Mouse (Mus musculus): ENCODE data around the gene Ccdc157. TPM values are rescaled to one million over a fixed set of nuclear protein-coding genes. Genes with fewer than 3 reads are reported as not detected.

Gene Ccdc157
- polyA plus RNA-seq, 1 experiment: 19.0 TPM

GRCm38 (mm10) chr11:4101851-4102250 lies 58.2 kb downstream of the Ccdc157 start:
- Histone ChIP-seq H3K4me3 (ENCODE audit: insufficient read depth, low read length) (no peak overlapping the region), H3K27ac (ENCODE audit: insufficient read depth, low read length) (no peak overlapping the region), H3K4me1 (ENCODE audit: control insufficient read depth, insufficient read depth, low read length) (peaks cover 21% of the 10 kb centered on the region)
- TF ChIP-seq POLR2A (IDR thresholded peaks at IDR 0.05; ENCODE audit: extremely low read depth, insufficient read depth, low read length) (no peak), CTCF (IDR thresholded peaks at IDR 0.05; ENCODE audit: extremely low read depth, insufficient read depth, low read length) (no peak)

- Histone ChIP-seq H3K27ac (ENCODE audit: insufficient read depth, low read length) (peak overlapping the region; percentile 72), H3K4me3 (ENCODE audit: insufficient read depth, low read length) (no peak overlapping the region), H3K4me1 (ENCODE audit: control insufficient read depth, insufficient read depth, low read length) (peaks cover 9% of the 10 kb centered on the region)
- no peak for TF ChIP-seq CTCF (IDR thresholded peaks at IDR 0.05; ENCODE audit: extremely low read depth, insufficient read depth, low read length)
- TF ChIP-seq POLR2A (IDR thresholded peaks at IDR 0.05; ENCODE audit: extremely low read depth, insufficient read depth, low read length): no peak
Observed at GRCm38 (mm10) chr11:4099447-4099846, 60.6 kb downstream of the Ccdc157 start.

GRCm38 (mm10) chr11:4098816-4099215 lies 61.3 kb downstream of the Ccdc157 start:
- H3K4me3 ChIP-seq (ENCODE audit: insufficient read depth, low read length): no peak overlapping the region
- TF ChIP-seq CTCF (IDR thresholded peaks at IDR 0.05; ENCODE audit: extremely low read depth, insufficient read depth, low read length): no peak
- no peak for TF ChIP-seq POLR2A (IDR thresholded peaks at IDR 0.05; ENCODE audit: extremely low read depth, insufficient read depth, low read length)
- peaks cover 9% of the 10 kb centered on the region for H3K4me1 ChIP-seq (ENCODE audit: control insufficient read depth, insufficient read depth, low read length)
- H3K27ac ChIP-seq (ENCODE audit: insufficient read depth, low read length): peak overlapping the region; percentile 36; the same call in 1 of the 2 replicates

- TF ChIP-seq CTCF (IDR thresholded peaks at IDR 0.05; ENCODE audit: extremely low read depth, insufficient read depth, low read length) (0 out of 2 replicates have a peak, but pooled peaks have one; percentile 11), POLR2A (IDR thresholded peaks at IDR 0.05; ENCODE audit: extremely low read depth, insufficient read depth, low read length) (no peak)
- H3K4me3 ChIP-seq (ENCODE audit: insufficient read depth, low read length): no peak overlapping the region
- H3K27ac ChIP-seq (ENCODE audit: insufficient read depth, low read length): no peak overlapping the region
- peaks cover 9% of the 10 kb centered on the region for H3K4me1 ChIP-seq (ENCODE audit: control insufficient read depth, insufficient read depth, low read length)
Observed at GRCm38 (mm10) chr11:4098120-4098519, 62.0 kb downstream of the Ccdc157 start.

GRCm38 (mm10) chr11:4097091-4097621 lies 62.9 kb downstream of the Ccdc157 start:
- Histone ChIP-seq H3K27ac (ENCODE audit: insufficient read depth, low read length) (peak overlapping the region; percentile 59), H3K4me1 (ENCODE audit: control insufficient read depth, insufficient read depth, low read length) (peaks cover 9% of the 10 kb centered on the region), H3K4me3 (ENCODE audit: insufficient read depth, low read length) (peak overlapping the region; percentile 88)
- TF ChIP-seq POLR2A (IDR thresholded peaks at IDR 0.05; ENCODE audit: extremely low read depth, insufficient read depth, low read length): no peak
- TF ChIP-seq CTCF (IDR thresholded peaks at IDR 0.05; ENCODE audit: extremely low read depth, insufficient read depth, low read length): no peak

GRCm38 (mm10) chr11:4096054-4096984 lies 63.8 kb downstream of the Ccdc157 start:
- Histone ChIP-seq H3K27ac (ENCODE audit: insufficient read depth, low read length) (peak overlapping the region; percentile 59), H3K4me3 (ENCODE audit: insufficient read depth, low read length) (peak overlapping the region; percentile 88), H3K4me1 (ENCODE audit: control insufficient read depth, insufficient read depth, low read length) (peaks cover 9% of the 10 kb centered on the region)
- TF ChIP-seq CTCF (IDR thresholded peaks at IDR 0.05; ENCODE audit: extremely low read depth, insufficient read depth, low read length) (no peak), POLR2A (IDR thresholded peaks at IDR 0.05; ENCODE audit: extremely low read depth, insufficient read depth, low read length) (peak; percentile 99)

- Histone ChIP-seq H3K4me3 (ENCODE audit: insufficient read depth, low read length) (peak within 1 kb of the TSS; percentile 88), H3K4me1 (ENCODE audit: control insufficient read depth, insufficient read depth, low read length) (peaks cover 9% of the 10 kb centered on the region), H3K27ac (ENCODE audit: insufficient read depth, low read length) (peak within 1 kb of the TSS; percentile 69)
- TF ChIP-seq POLR2A (IDR thresholded peaks at IDR 0.05; ENCODE audit: extremely low read depth, insufficient read depth, low read length) (peak; percentile 62; the same call in 1 of the 2 replicates), CTCF (IDR thresholded peaks at IDR 0.05; ENCODE audit: extremely low read depth, insufficient read depth, low read length) (no peak)
Observed at GRCm38 (mm10) chr11:4095171-4096053, 64.7 kb downstream of the Ccdc157 start, which contains the start of gene Mtfp1. Gene Mtfp1 (minus strand): TSS chr11:4095445.

- H3K4me1 ChIP-seq (ENCODE audit: control insufficient read depth, insufficient read depth, low read length): peaks cover 5% of the 10 kb centered on the region
- peak overlapping the region; percentile 88 for H3K4me3 ChIP-seq (ENCODE audit: insufficient read depth, low read length)
- H3K27ac ChIP-seq (ENCODE audit: insufficient read depth, low read length): no peak overlapping the region; the same call in 1 of the 2 replicates
- TF ChIP-seq POLR2A (IDR thresholded peaks at IDR 0.05; ENCODE audit: extremely low read depth, insufficient read depth, low read length) (no peak), CTCF (IDR thresholded peaks at IDR 0.05; ENCODE audit: extremely low read depth, insufficient read depth, low read length) (peak; percentile 76)
Observed at GRCm38 (mm10) chr11:4094378-4095170, 65.5 kb downstream of the Ccdc157 start.

Measured in cortical plate, adult 2 months (tissue).